Mouse (Mus musculus) neural tube, embryonic 11.5 days (tissue): ENCODE results near the gene Atp6v1d. TPM values are rescaled to one million over a fixed set of nuclear protein-coding genes. Genes with fewer than 3 reads are reported as not detected.
A peak's percentile ranks its signal among the peaks of the same experiment; 100 is the strongest.

Source experiments
- ATAC-seq: fragments of 200-750 bp; cut with Nextera tagmentation; 2 replicates; pipeline ENCODE4 v1.8.0; 2017; ENCODE audit warnings: moderate number of reproducible peaks, mild to moderate bottlenecking, moderate TSS enrichment, moderate library complexity; ENCODE audit not compliant: insufficient read depth, low FRiP score, low TSS enrichment
- DNase-seq: peaks from one replicate; pipeline ENCODE4 v3.0.0-alpha.2; 2015; ENCODE audit warnings: low spot score
- H3K27ac ChIP-seq: fragments of 300-500 bp; sonication (generic); 2 replicates; pipeline ENCODE4 v1.5.1; 2014; ENCODE audit warnings: low read depth, mild to moderate bottlenecking, low read length
- H3K27me3 ChIP-seq: fragments of 300-500 bp; sonication (generic); 2 replicates; pipeline ENCODE4 v1.6.1; 2014; ENCODE audit warnings: mild to moderate bottlenecking, low read length, mixed read lengths; ENCODE audit not compliant: control insufficient read depth, insufficient read depth
- H3K36me3 ChIP-seq: fragments of 300-500 bp; sonication (generic); 2 replicates; pipeline ENCODE4 v1.6.1; 2014; ENCODE audit warnings: mild to moderate bottlenecking, low read length, moderate library complexity, mixed read lengths; ENCODE audit not compliant: control insufficient read depth, insufficient read depth
- H3K4me1 ChIP-seq: fragments of 300-500 bp; sonication (generic); 2 replicates; pipeline ENCODE4 v1.6.1; 2014; ENCODE audit warnings: low read length, mixed read lengths; ENCODE audit not compliant: control insufficient read depth, insufficient read depth
- H3K4me2 ChIP-seq: fragments of 300-500 bp; sonication (generic); 2 replicates; pipeline ENCODE4 v1.6.1; 2014; ENCODE audit warnings: low read depth, mild to moderate bottlenecking, moderate library complexity
- H3K4me3 ChIP-seq: fragments of 300-500 bp; sonication (generic); 2 replicates; pipeline ENCODE4 v1.5.1; 2014; ENCODE audit warnings: low read depth, low read length
- H3K9ac ChIP-seq: fragments of 300-500 bp; sonication (generic); 2 replicates; pipeline ENCODE4 v1.6.1; 2014; ENCODE audit warnings: mild to moderate bottlenecking, low read length
- H3K9me3 ChIP-seq: fragments of 300-500 bp; sonication (generic); 2 replicates; pipeline ENCODE4 v1.6.1; 2016; ENCODE audit warnings: low read length; ENCODE audit not compliant: control insufficient read depth
- WGBS: fragments of 180-500 bp; shearing (Covaris S2); extraction: QIAGEN DNeasy Blood & Tissue Kit; methylation state at CpG from one replicate; pipeline ENCODE4 v1.1.7; 2014; 5-methylcytosine and 5-hydroxymethylcytosine counted together
- polyA plus RNA-seq: library from polyadenylated mRNA; unstranded; fragments of >200 nt; fragmentation: Nextera tagmentation; extraction: Ambion mirVana; gene quantifications from 2 replicates; pipeline ENCODE4 v1.2.1, GENCODE M21; 2014

Gene Atp6v1d
- 109 and 110 TPM in 2 replicates for polyA plus RNA-seq

GRCm38 (mm10) chr12:78861496-78862253 is at the start of gene Atp6v1d, which contains the start of gene Eif2s1:
TSS of gene Atp6v1d (minus strand) at chr12:78861638.
TSS of gene Eif2s1 (plus strand) at chr12:78861819.
- peaks cover 14% of the 10 kb centered on the region for H3K4me1 ChIP-seq
- H3K36me3 ChIP-seq = no peaks in the 10 kb centered on the region
- H3K4me2 ChIP-seq = peak within 1 kb of the TSS; percentile 75
- H3K9ac ChIP-seq = peak within 1 kb of the TSS; percentile 85
- no peaks in the 10 kb centered on the region for H3K9me3 ChIP-seq
- no peaks in the 10 kb centered on the region for H3K27me3 ChIP-seq
- WGBS = under 1% methylated on average over 55 of the region's 55 CpGs
- peak within 1 kb of the TSS; percentile 72 for H3K27ac ChIP-seq
- peak; percentile 100 for ATAC-seq
- peak within 1 kb of the TSS; percentile 73 for H3K4me3 ChIP-seq
- peak; percentile 98 for DNase-seq

GRCm38 (mm10) chr12:78910684-78911461 is 49.4 kb upstream of the Atp6v1d start:
- Histone ChIP-seq H3K4me1 (no peaks in the 10 kb centered on the region), H3K4me2 (peak overlapping the region; percentile 53; the same call in 1 of the 2 replicates), H3K27me3 (peaks cover 34% of the 10 kb centered on the region), H3K27ac (no peak overlapping the region), H3K9ac (peak overlapping the region; percentile 20; the same call in 1 of the 2 replicates), H3K9me3 (no peaks in the 10 kb centered on the region), H3K36me3 (no peaks in the 10 kb centered on the region), H3K4me3 (peak overlapping the region; percentile 27; the same call in 1 of the 2 replicates)
- ATAC-seq = no peak
- DNase-seq = peak; percentile 37
- 15% methylated on average over 16 of the region's 16 CpGs for WGBS

GRCm38 (mm10) chr12:78908081-78908605 is 46.7 kb upstream of the Atp6v1d start:
- no peak for ATAC-seq
- H3K4me3 ChIP-seq = no peak overlapping the region
- peaks cover 32% of the 10 kb centered on the region for H3K27me3 ChIP-seq
- no peaks in the 10 kb centered on the region for H3K9me3 ChIP-seq
- H3K27ac ChIP-seq = no peak overlapping the region
- WGBS = 78% methylated on average over 6 of the region's 6 CpGs
- H3K36me3 ChIP-seq = no peaks in the 10 kb centered on the region
- H3K4me2 ChIP-seq = no peak overlapping the region
- no peak for DNase-seq
- no peaks in the 10 kb centered on the region for H3K4me1 ChIP-seq
- H3K9ac ChIP-seq = no peak overlapping the region

- ATAC-seq = no peak
These were observed 45.3 kb upstream of the Atp6v1d start, which contains the start of gene Plek2 for GRCm38 (mm10) chr12:78906707-78907162. TSS of gene Plek2 (minus strand) at chr12:78906964.

GRCm38 (mm10) chr12:78904499-78904898 is 43.1 kb upstream of the Atp6v1d start:
- ATAC-seq (no peak), DNase-seq (no peak)
- Histone ChIP-seq H3K27me3 (peaks cover 5% of the 10 kb centered on the region; the same call in 1 of the 2 replicates), H3K4me2 (no peak overlapping the region), H3K27ac (no peak overlapping the region), H3K9ac (no peak overlapping the region), H3K36me3 (no peaks in the 10 kb centered on the region), H3K4me3 (no peak overlapping the region), H3K4me1 (no peaks in the 10 kb centered on the region), H3K9me3 (no peaks in the 10 kb centered on the region)
- WGBS = 87% methylated on average over 7 of the region's 7 CpGs

More at GRCm38 (mm10) chr12:78906707-78907162, 45.3 kb upstream of the Atp6v1d start, which contains the start of gene Plek2:
- Histone ChIP-seq H3K27me3 (peaks cover 21% of the 10 kb centered on the region), H3K4me3 (peak within 1 kb of the TSS; percentile 34), H3K4me1 (no peaks in the 10 kb centered on the region), H3K4me2 (peak within 1 kb of the TSS; percentile 78), H3K36me3 (no peaks in the 10 kb centered on the region), H3K27ac (no peak within 1 kb of the TSS), H3K9ac (peak within 1 kb of the TSS; percentile 38), H3K9me3 (no peaks in the 10 kb centered on the region)
- peak; percentile 67 for DNase-seq
- WGBS = 1% methylated on average over 37 of the region's 38 CpGs

GRCm38 (mm10) chr12:78903313-78903712 is 41.9 kb upstream of the Atp6v1d start:
- H3K27me3 ChIP-seq = peaks cover 5% of the 10 kb centered on the region; the same call in 1 of the 2 replicates
- H3K27ac ChIP-seq = no peak overlapping the region
- H3K4me1 ChIP-seq = no peaks in the 10 kb centered on the region
- no peak for DNase-seq
- H3K9ac ChIP-seq = no peak overlapping the region
- no peak overlapping the region for H3K4me3 ChIP-seq
- ATAC-seq = no peak
- WGBS = 82% methylated on average over 4 of the region's 4 CpGs
- H3K4me2 ChIP-seq = no peak overlapping the region
- no peaks in the 10 kb centered on the region for H3K36me3 ChIP-seq
- H3K9me3 ChIP-seq = no peaks in the 10 kb centered on the region

GRCm38 (mm10) chr12:78901467-78901866 is 40.0 kb upstream of the Atp6v1d start:
- no peaks in the 10 kb centered on the region for H3K4me1 ChIP-seq
- 89% methylated on average over 5 of the region's 5 CpGs for WGBS
- H3K4me2 ChIP-seq = no peak overlapping the region
- H3K36me3 ChIP-seq = no peaks in the 10 kb centered on the region
- no peak overlapping the region for H3K9ac ChIP-seq
- ATAC-seq = no peak
- no peaks in the 10 kb centered on the region for H3K27me3 ChIP-seq
- H3K27ac ChIP-seq = no peak overlapping the region
- H3K9me3 ChIP-seq = no peaks in the 10 kb centered on the region
- no peak for DNase-seq
- H3K4me3 ChIP-seq = no peak overlapping the region

- H3K9ac ChIP-seq = no peak overlapping the region
- H3K27ac ChIP-seq = no peak overlapping the region
- H3K36me3 ChIP-seq = no peaks in the 10 kb centered on the region
- no peaks in the 10 kb centered on the region for H3K9me3 ChIP-seq
- no peaks in the 10 kb centered on the region for H3K4me1 ChIP-seq
- H3K27me3 ChIP-seq = no peaks in the 10 kb centered on the region
- 94% methylated on average over 1 of the region's 1 CpGs for WGBS
- no peak overlapping the region for H3K4me3 ChIP-seq
- ATAC-seq (no peak), DNase-seq (no peak)
- H3K4me2 ChIP-seq = no peak overlapping the region
These were observed 36.4 kb upstream of the Atp6v1d start for GRCm38 (mm10) chr12:78897861-78898260.
